Mouse (Mus musculus): ENCODE measurements around the gene Fbn1.
A peak's percentile ranks its signal among the peaks of the same experiment; 100 is the strongest.
"Not testable (repeated sequence)": the region's sequence is repeated elsewhere in the genome, so short reads cannot be mapped to it uniquely, and the experiment has no call there.

Fbn1 gene

GRCm38 (mm10) chr2:125298841-125299240 is 209.0 kb downstream of the Fbn1 start:
- DNase-seq (ENCODE audit: low read depth in 2 of 2, low spot score in 2 of 2): no peak

GRCm38 (mm10) chr2:125295526-125295925 is 212.3 kb downstream of the Fbn1 start:
- DNase-seq (ENCODE audit: low read depth in 2 of 2, low spot score in 2 of 2): no peak

GRCm38 (mm10) chr2:125293969-125294491 is 213.8 kb downstream of the Fbn1 start:
- DNase-seq (ENCODE audit: low read depth in 2 of 2, low spot score in 2 of 2): no peak

- DNase-seq (ENCODE audit: low read depth in 2 of 2, low spot score in 2 of 2): no peak
Measured at GRCm38 (mm10) chr2:125292616-125293015, 215.2 kb downstream of the Fbn1 start.

GRCm38 (mm10) chr2:125291101-125291500 is 216.7 kb downstream of the Fbn1 start:
- no peak for DNase-seq (ENCODE audit: low read depth in 2 of 2, low spot score in 2 of 2)

- DNase-seq (ENCODE audit: low read depth in 2 of 2, low spot score in 2 of 2): no peak
Measured at GRCm38 (mm10) chr2:125290197-125290965, 217.4 kb downstream of the Fbn1 start.

- DNase-seq (ENCODE audit: low read depth in 2 of 2, low spot score in 2 of 2): no peak
Measured at GRCm38 (mm10) chr2:125285777-125286176, 222.0 kb downstream of the Fbn1 start.

- DNase-seq (ENCODE audit: low read depth in 2 of 2, low spot score in 2 of 2): no peak
Measured at GRCm38 (mm10) chr2:125282334-125283206, 225.2 kb downstream of the Fbn1 start.

- not testable (repeated sequence) for DNase-seq (ENCODE audit: low read depth in 2 of 2, low spot score in 2 of 2)
Measured at GRCm38 (mm10) chr2:125279995-125280394, 227.8 kb downstream of the Fbn1 start.

- DNase-seq (ENCODE audit: low read depth in 2 of 2, low spot score in 2 of 2): no peak
Measured at GRCm38 (mm10) chr2:125278474-125278873, 229.3 kb downstream of the Fbn1 start.

GRCm38 (mm10) chr2:125276692-125277091 is 231.1 kb downstream of the Fbn1 start:
- no peak for DNase-seq (ENCODE audit: low read depth in 2 of 2, low spot score in 2 of 2)

- no peak for DNase-seq (ENCODE audit: low read depth in 2 of 2, low spot score in 2 of 2)
Measured at GRCm38 (mm10) chr2:125275617-125276016, 232.2 kb downstream of the Fbn1 start.

- DNase-seq (ENCODE audit: low read depth in 2 of 2, low spot score in 2 of 2): no peak
Measured at GRCm38 (mm10) chr2:125268876-125269275, 238.9 kb downstream of the Fbn1 start.

GRCm38 (mm10) chr2:125263753-125264152 is 244.0 kb downstream of the Fbn1 start:
- no peak for DNase-seq (ENCODE audit: low read depth in 2 of 2, low spot score in 2 of 2)

- no peak for DNase-seq (ENCODE audit: low read depth in 2 of 2, low spot score in 2 of 2)
Measured at GRCm38 (mm10) chr2:125263056-125263455, 244.7 kb downstream of the Fbn1 start.

GRCm38 (mm10) chr2:125260326-125260725 is 247.5 kb downstream of the Fbn1 start:
- no peak for DNase-seq (ENCODE audit: low read depth in 2 of 2, low spot score in 2 of 2)

- DNase-seq (ENCODE audit: low read depth in 2 of 2, low spot score in 2 of 2): no peak
Measured at GRCm38 (mm10) chr2:125259230-125260120, 248.3 kb downstream of the Fbn1 start.

- no peak for DNase-seq (ENCODE audit: low read depth in 2 of 2, low spot score in 2 of 2)
Measured at GRCm38 (mm10) chr2:125255886-125256285, 251.9 kb downstream of the Fbn1 start.

- DNase-seq (ENCODE audit: low read depth in 2 of 2, low spot score in 2 of 2): no peak
Measured at GRCm38 (mm10) chr2:125254630-125255029, 253.2 kb downstream of the Fbn1 start.

GRCm38 (mm10) chr2:125253699-125254098 is 254.1 kb downstream of the Fbn1 start:
- no peak for DNase-seq (ENCODE audit: low read depth in 2 of 2, low spot score in 2 of 2)

GRCm38 (mm10) chr2:125252275-125252674 is 255.5 kb downstream of the Fbn1 start:
- DNase-seq (ENCODE audit: low read depth in 2 of 2, low spot score in 2 of 2): peak in 1 of 2 experiments; percentile 38

All from CD8-positive naive resting alpha-beta T cell, adult 2 months (primary cell).